Mouse (Mus musculus): Measurements from ENCODE around the gene Hrh1.

- no peak for TF ChIP-seq POLR2A (IDR thresholded peaks at IDR 0.05; ENCODE audit: borderline replicate concordance, low read depth, low read length)
- no peak for TF ChIP-seq CTCF (IDR thresholded peaks at IDR 0.05; ENCODE audit: low read depth, low read length)
These were observed 5.9 kb downstream of the Hrh1 start for GRCm38 (mm10) chr6:114403632-114404031.
